Mouse (Mus musculus) CH12.LX (cell line): ENCODE results near the gene Zfr2.

ENCODE experiments used
- BHLHE40 ChIP-seq: IDR thresholded peaks from 2 replicates; pipeline ENCODE4 v1.6.1; 2011; ENCODE audit warnings: mild to moderate bottlenecking, low read depth, low read length, improper control_type of control experiment
- CTCF ChIP-seq, 2 experiments: IDR thresholded peaks in 1 of 2; conservative IDR thresholded peaks in 1 of 2; 2 replicates each; pipeline ENCODE4 v1.5.1; 2011 to 2012; ENCODE audit warnings: low read depth in 2 of 2, low read length in 2 of 2, improper control_type of control experiment in 1 of 2, inconsistent platforms in 1 of 2, mild to moderate bottlenecking in 1 of 2, moderate library complexity in 1 of 2
- E2F4 ChIP-seq: IDR thresholded peaks from 2 replicates; pipeline ENCODE4 v1.6.1; 2011; ENCODE audit warnings: low read depth, low read length, improper control_type of control experiment; ENCODE audit not compliant: insufficient replicate concordance
- EP300 ChIP-seq: IDR thresholded peaks from 2 replicates; pipeline ENCODE4 v1.6.1; 2011; ENCODE audit warnings: low read length, improper control_type of control experiment
- HCFC1 ChIP-seq: IDR thresholded peaks from 2 replicates; pipeline ENCODE4 v1.6.1; 2012; ENCODE audit warnings: low read depth, mild to moderate bottlenecking, inconsistent platforms, low read length, improper control_type of control experiment
- JUND ChIP-seq: conservative IDR thresholded peaks from 2 replicates; pipeline ENCODE4 v1.6.1; 2011; ENCODE audit warnings: low read depth, low read length, improper control_type of control experiment
- MEF2A ChIP-seq: IDR thresholded peaks from 2 replicates; pipeline ENCODE4 v1.6.1; 2014; ENCODE audit warnings: low read depth, mild to moderate bottlenecking, inconsistent platforms, low read length, improper control_type of control experiment, borderline replicate concordance
- MXI1 ChIP-seq: IDR thresholded peaks from 2 replicates; pipeline ENCODE4 v1.6.1; 2011; ENCODE audit warnings: mild to moderate bottlenecking, low read depth, low read length, improper control_type of control experiment
- NELFE ChIP-seq: IDR thresholded peaks from 2 replicates; pipeline ENCODE4 v1.6.1; 2011; ENCODE audit warnings: low read depth, low read length, improper control_type of control experiment
- POLR2A ChIP-seq: IDR thresholded peaks from 2 replicates; pipeline ENCODE4 v1.6.1; 2011; ENCODE audit warnings: low read depth, mild to moderate bottlenecking, improper control_type of control experiment, low read length
- POLR2AphosphoS2 ChIP-seq: IDR thresholded peaks from 2 replicates; pipeline ENCODE4 v1.6.1; 2011; ENCODE audit warnings: low read depth, low read length, improper control_type of control experiment
- ZC3H11A ChIP-seq: IDR thresholded peaks from 2 replicates; pipeline ENCODE4 v1.6.1; 2012; ENCODE audit warnings: low read depth, mild to moderate bottlenecking, inconsistent platforms, low read length, improper control_type of control experiment
- ZKSCAN1 ChIP-seq: IDR thresholded peaks from 2 replicates; pipeline ENCODE4 v1.6.1; 2012; ENCODE audit warnings: low read depth, inconsistent platforms, low read length, improper control_type of control experiment, borderline replicate concordance
- ZNF384 ChIP-seq: IDR thresholded peaks from 2 replicates; pipeline ENCODE4 v1.6.1; 2012; ENCODE audit warnings: low read depth, low read length, improper control_type of control experiment, inconsistent platforms

DNA sequence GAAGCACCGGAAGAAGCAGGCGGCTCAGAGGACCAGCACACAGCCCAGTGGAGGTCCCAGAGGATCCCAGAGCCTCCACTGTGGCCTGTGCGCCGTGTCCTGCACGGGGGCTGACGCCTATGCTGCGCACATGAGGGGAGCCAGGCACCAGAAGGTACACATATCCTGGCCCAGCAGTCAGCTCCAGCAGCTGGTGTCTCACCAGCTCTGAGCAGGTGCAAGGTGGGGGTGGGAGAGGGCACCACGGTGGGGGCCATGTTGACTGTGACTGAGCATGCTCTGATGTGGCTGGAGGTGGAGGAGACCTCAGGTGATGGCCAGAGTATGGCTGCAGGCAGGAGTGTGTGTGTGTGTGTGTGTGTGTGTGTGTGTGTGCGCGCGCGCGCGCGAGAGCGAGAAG is 9.1 kb downstream of the Zfr2 start:
- TF ChIP-seq NELFE (no peak), POLR2A (no peak), CTCF (conservative IDR thresholded peaks at IDR 0.05 in 1 of 2, IDR thresholded peaks at IDR 0.05 in 1 of 2; ENCODE audit: low read depth in 2 of 2, low read length in 2 of 2) (no peak), ZNF384 (no peak), HCFC1 (no peak), POLR2AphosphoS2 (no peak), MXI1 (no peak), EP300 (no peak), BHLHE40 (no peak), ZC3H11A (no peak), ZKSCAN1 (no peak), MEF2A (no peak), JUND (no peak), E2F4 (no peak)
